Mouse (Mus musculus) urinary bladder, postnatal 14 days (tissue): ENCODE measurements around the gene Emg1.

Experiments
- DNase-seq: peaks from one replicate; pipeline ENCODE4 v3.0.0; 2021; ENCODE audit warnings: low spot score

Gene Emg1

GRCm38 (mm10) chr6:124740888-124741761, 29.1 kb upstream of the Emg1 start, which contains the start of gene Grcc10:
Grcc10 (minus strand) TSS chr6:124741374.
- peak; percentile 86 for DNase-seq

- peak; percentile 38 for DNase-seq
Measured at GRCm38 (mm10) chr6:124740211-124740887, 28.4 kb upstream of the Emg1 start.

GRCm38 (mm10) chr6:124739231-124739796, 27.3 kb upstream of the Emg1 start:
- no peak for DNase-seq

- DNase-seq = peak; percentile 86
Measured at GRCm38 (mm10) chr6:124738511-124739023, 26.6 kb upstream of the Emg1 start, which contains the start of gene Ptpn6. Ptpn6 (minus strand) TSS chr6:124738714.

- DNase-seq = no peak
Measured at GRCm38 (mm10) chr6:124737040-124737439, 25.1 kb upstream of the Emg1 start.

- DNase-seq = no peak
Measured at GRCm38 (mm10) chr6:124734417-124734816, 22.4 kb upstream of the Emg1 start.

GRCm38 (mm10) chr6:124732476-124733370, 20.7 kb upstream of the Emg1 start:
- DNase-seq = peak; percentile 32

GRCm38 (mm10) chr6:124731038-124731437, 19.1 kb upstream of the Emg1 start:
- DNase-seq = no peak

GRCm38 (mm10) chr6:124729850-124730705, 18.1 kb upstream of the Emg1 start:
- DNase-seq = no peak

GRCm38 (mm10) chr6:124728621-124729020, 16.6 kb upstream of the Emg1 start:
- no peak for DNase-seq

- DNase-seq = no peak
Measured at GRCm38 (mm10) chr6:124724472-124724871, 12.5 kb upstream of the Emg1 start.

- DNase-seq = no peak
Measured at GRCm38 (mm10) chr6:124723541-124723940, 11.6 kb upstream of the Emg1 start.

- no peak for DNase-seq
Measured at GRCm38 (mm10) chr6:124722876-124723473, 11.0 kb upstream of the Emg1 start.

- no peak for DNase-seq
Measured at GRCm38 (mm10) chr6:124720904-124721303, 8.9 kb upstream of the Emg1 start.

GRCm38 (mm10) chr6:124719354-124719978, 7.5 kb upstream of the Emg1 start:
- DNase-seq = peak; percentile 43

GRCm38 (mm10) chr6:124718703-124719102, 6.7 kb upstream of the Emg1 start:
- DNase-seq = peak; percentile 92

- DNase-seq = no peak
Measured at GRCm38 (mm10) chr6:124717968-124718367, 6.0 kb upstream of the Emg1 start.

GRCm38 (mm10) chr6:124716864-124717490, 5.0 kb upstream of the Emg1 start:
- DNase-seq = peak; percentile 64

GRCm38 (mm10) chr6:124712918-124713317, 940 bp upstream of the Emg1 start:
- no peak for DNase-seq
